Mouse (Mus musculus) cerebellum, postnatal 25 days (tissue): ENCODE results near the gene Olfr329-ps.
A peak's percentile ranks its signal among the peaks of the same experiment; 100 is the strongest.
"Not testable (repeated sequence)": the region's sequence is repeated elsewhere in the genome, so short reads cannot be mapped to it uniquely, and the experiment has no call there.

ENCODE experiments used
- DNase-seq, 2 experiments: peaks; one replicate each; pipeline ENCODE4 v3.0.0; 2021; ENCODE audit warnings: mixed read lengths in 2 of 2

The Olfr329-ps gene

DNA sequence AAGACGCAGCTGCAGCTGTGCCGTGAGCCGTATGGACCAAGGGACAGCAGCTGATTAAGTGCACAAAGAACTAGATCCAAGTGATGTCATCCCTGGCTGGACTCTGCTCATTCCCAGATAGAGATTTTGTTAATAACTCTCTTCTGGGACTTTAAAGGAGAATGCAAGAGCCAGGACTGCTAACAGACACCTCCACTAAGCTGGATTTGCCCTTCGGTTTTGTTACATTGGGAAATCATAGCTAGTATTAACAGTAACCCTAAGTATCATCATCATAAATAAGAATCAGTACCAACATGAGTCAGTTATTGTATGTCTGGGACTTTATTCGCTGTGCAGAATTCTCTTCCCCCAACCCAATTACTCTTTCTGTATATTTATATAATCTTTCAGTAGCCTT, at the start of gene Olfr329-ps:
Gene Olfr329-ps, minus strand, starts transcription at position 101 of the 400 bp plus-strand sequence.
- DNase-seq: no peak

- DNase-seq: no peak
Measured at GRCm38 (mm10) chr11:58594814-58595213, 48.6 kb upstream of the Olfr329-ps start, which contains the start of gene Olfr324. Gene Olfr324 (plus strand): TSS chr11:58595114.

DNA sequence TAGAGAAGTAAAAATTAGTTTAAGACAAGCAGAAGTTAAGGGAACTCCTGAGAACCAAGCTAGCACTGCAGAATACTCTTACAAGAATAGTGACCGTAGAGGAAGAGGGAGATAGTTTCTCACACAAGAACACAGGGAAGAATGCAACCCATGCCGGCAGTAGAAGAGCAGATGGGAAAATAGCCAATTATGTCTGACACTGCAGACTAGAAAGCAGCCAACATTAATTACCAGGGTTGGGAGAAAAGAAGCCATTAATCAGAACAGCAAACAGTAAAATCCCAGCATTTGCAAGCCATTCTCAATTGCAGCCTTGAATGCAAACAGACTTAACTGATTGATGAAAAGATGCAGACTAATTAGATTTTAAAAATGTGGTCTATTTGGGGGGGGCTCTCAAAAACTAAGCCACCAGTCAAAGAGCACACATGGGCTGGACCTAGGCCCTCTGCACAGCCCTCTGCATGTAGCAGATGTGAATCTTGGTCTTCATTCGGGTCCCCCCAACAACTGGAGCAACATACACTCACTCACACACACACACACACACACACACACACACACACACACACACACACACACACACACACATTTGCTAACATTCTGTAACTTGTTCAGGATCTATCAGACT, 42.5 kb upstream of the Olfr329-ps start:
- DNase-seq: no peak

DNA sequence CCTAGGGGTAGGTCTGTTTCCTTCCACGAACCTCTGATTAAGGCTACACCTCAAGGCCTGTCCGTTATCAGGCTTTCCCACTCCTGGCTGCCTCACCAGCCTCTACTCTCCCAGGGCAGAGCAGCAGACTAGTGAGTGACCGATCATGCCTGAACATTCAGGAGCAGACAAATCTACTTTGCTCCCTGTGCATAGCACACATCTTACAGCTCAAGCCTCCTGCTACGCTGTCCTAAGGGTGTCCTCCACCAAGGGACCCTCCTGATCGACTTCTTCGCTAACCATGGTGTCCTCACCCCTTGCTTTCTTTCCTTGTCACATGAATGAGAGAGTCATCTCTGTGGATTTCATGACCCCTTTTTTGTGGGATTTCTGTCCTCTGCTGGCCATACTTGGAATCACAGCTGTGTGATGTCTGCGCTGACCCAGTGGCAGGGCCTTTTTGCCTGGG, 41.7 kb upstream of the Olfr329-ps start:
- peak; percentile 43 to 58 for DNase-seq

DNA sequence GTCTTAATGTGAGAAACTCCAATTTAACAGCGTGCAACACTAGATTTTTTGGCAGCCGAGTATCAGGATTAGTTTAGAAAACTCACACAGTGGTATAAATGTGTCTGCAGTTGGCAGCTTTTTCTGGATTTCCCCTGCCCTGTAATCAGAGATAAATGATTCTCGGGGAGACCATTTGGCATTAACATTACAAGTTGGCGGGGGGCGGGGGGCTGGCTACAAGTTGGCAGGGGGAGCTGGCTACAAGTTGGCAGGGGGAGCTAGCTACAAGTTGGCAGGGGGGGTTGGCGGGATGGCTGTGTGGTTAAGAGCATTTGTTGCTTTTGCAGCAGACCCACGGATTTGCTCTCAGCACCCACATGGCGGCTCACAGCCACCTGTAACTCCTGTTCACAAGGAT, 32.4 kb upstream of the Olfr329-ps start:
- no peak for DNase-seq

GRCm38 (mm10) chr11:58577430-58577829, 31.2 kb upstream of the Olfr329-ps start, which contains the start of gene Olfr325:
Gene Olfr325 (plus strand): TSS chr11:58577730.
- no peak for DNase-seq

DNA sequence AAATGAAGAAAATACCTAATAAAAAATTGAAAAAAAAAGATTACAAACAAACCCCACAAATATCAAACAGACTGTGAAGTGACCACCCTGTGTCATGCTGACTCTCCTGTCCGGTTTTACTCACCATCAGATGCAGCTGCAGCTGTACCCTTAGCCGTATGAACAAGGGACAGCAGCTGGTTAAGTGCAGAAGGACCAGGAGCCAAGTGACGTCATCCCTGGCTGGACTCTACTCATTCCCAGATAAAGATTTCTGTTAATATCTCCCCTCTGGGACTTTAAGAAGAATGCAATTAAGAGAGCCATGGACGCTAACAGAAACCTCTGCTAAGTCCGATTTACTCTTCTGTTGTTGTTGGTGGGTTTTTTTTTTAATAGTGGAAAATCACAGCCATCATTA, 24.2 kb upstream of the Olfr329-ps start, which contains the start of gene Olfr224:
Gene Olfr224, minus strand, starts transcription at position 149 of the 400 bp plus-strand sequence.
- DNase-seq: no peak

- no peak for DNase-seq
Measured at GRCm38 (mm10) chr11:58555536-58555935, 9.3 kb upstream of the Olfr329-ps start, which contains the start of gene Olfr328. Gene Olfr328 (minus strand): TSS chr11:58555636.

- DNase-seq: not testable (repeated sequence)
Measured at GRCm38 (mm10) chr11:58534736-58535135, 11.5 kb downstream of the Olfr329-ps start, which contains the start of gene Olfr330. Gene Olfr330 (minus strand): TSS chr11:58534836.

GRCm38 (mm10) chr11:58519756-58520155, 26.5 kb downstream of the Olfr329-ps start:
- DNase-seq: peak; percentile 8 to 23

- peak; percentile 59 to 60 for DNase-seq
Measured at GRCm38 (mm10) chr11:58518916-58519315, 27.3 kb downstream of the Olfr329-ps start.

DNA sequence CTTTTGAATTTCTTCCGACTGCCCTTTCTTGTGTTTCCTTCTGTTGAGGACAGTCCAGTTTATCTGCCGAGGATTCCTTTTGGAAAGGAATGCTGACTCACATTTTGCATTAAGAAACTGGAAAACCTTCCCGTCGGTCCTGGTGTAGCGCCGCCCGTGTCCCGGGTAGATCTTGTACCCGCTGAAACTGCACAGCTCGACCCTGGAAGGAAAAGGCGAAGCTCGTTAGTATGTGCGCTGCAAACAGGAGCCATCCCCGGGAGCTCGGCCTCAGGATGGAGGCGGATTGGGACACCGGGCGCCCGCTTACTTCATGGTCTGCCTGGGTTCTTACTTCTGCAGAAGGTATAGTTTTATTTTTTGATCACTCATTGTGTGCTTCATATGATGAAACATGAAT, 37.2 kb downstream of the Olfr329-ps start:
- DNase-seq: not testable (repeated sequence)

GRCm38 (mm10) chr11:58502472-58502871, 43.8 kb downstream of the Olfr329-ps start, which contains the start of gene Olfr331:
Gene Olfr331 (minus strand): TSS chr11:58502572.
- DNase-seq: not testable (repeated sequence)

- DNase-seq: no peak
Measured at GRCm38 (mm10) chr11:58499290-58499689, 46.9 kb downstream of the Olfr329-ps start.

GRCm38 (mm10) chr11:58498761-58499160, 47.5 kb downstream of the Olfr329-ps start:
- DNase-seq: no peak

GRCm38 (mm10) chr11:58492455-58492854, 53.8 kb downstream of the Olfr329-ps start, which contains the start of gene Olfr332:
Gene Olfr332 (minus strand): TSS chr11:58492555.
- DNase-seq: no peak
